Mouse (Mus musculus) erythroid progenitor cell, adult 5-6 weeks (primary cell): ENCODE data around the gene Chrna7. TPM values are rescaled to one million over a fixed set of nuclear protein-coding genes. Genes with fewer than 3 reads are reported as not detected.

Experiments used
- ATAC-seq: replicated peaks from 2 replicates; pipeline ENCODE4 v1.8.0; 2016; ENCODE audit warnings: moderate number of reproducible peaks, mild to moderate bottlenecking, moderate TSS enrichment, inconsistent platforms; ENCODE audit not compliant: poor library complexity, low FRiP score, severe bottlenecking
- total RNA-seq, 2 experiments: library from RNA; stranded (forward) in 1 of 2; stranded (reverse) in 1 of 2; fragments of 150-400 nt in 1 of 2; fragments of 186-747, 209-891 nt in 1 of 2; gene quantifications; 2 replicates each; pipeline versions ENCODE4 v1.2.3 to v1.2.4; 2015 to 2017; ENCODE audit warnings: low replicate concordance in 2 of 2

Gene Chrna7
- total RNA-seq, 2 experiments from 2014 or later: not detected

- no peak for ATAC-seq
Measured at GRCm38 (mm10) chr7:63085954-63086353, 126.4 kb downstream of the Chrna7 start.

- ATAC-seq: no peak
Measured at GRCm38 (mm10) chr7:63084351-63085003, 127.9 kb downstream of the Chrna7 start.

DNA sequence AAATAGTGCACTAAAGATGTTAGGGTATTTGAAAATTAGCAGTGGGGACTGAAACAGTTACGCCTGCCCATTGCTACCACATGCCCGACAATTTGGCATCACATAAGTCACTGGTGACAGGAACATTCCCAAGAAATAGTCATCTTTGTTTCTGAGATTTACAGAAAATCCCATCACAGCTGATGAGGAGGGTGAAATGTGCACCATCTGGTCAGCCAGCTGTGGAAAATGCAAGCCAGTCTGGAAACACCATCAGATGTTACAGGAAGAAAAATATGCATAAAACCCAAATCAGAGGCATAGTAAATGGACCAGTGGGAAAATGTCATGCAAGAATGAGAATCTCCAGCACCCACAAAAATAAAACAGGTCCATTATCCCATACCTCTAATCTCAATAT is 151.4 kb downstream of the Chrna7 start:
- no peak for ATAC-seq

Other genes with a start within 250 kb of the Chrna7 start
- gene Otud7a, start 232.2 kb upstream of the Chrna7 start, total RNA-seq (2015; ENCODE audit: low replicate concordance): not detected in 2 replicates
- gene Otud7a, start 232.2 kb upstream of the Chrna7 start, total RNA-seq (2017; ENCODE audit: low replicate concordance): not detected in 2 replicates